Mouse (Mus musculus): ENCODE measurements at regions not wholly inside any gene's neighbourhood (a gene's known extent, or its start where the extent isn't known, plus 50 kb on each side); places are given as distances from the start of the nearest gene placed in this dataset.

DNA sequence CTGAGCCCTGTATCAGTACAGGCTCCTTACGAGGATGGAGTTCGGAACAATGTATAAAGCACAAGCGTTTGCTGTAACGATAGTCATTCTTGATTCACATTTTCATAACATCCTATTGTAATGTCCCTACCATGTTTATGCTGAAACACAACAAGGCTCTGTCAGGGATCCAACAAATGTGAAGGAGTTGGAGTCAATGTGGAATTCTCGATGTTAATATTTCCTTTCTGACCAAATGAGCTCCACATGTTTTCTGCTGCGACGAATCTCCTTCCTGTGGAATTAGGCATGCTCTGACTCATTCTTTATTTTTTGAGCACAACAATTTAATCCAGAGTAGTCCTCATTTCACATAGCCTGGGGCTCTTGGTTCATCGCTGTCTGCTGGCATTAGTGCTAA, 588.0 kb upstream of the N6amt1 start:
- DNase-seq: no peak
- Histone ChIP-seq H3K4me3 (no peak overlapping the region), H3K27ac (no peak overlapping the region), H3K27me3 (ENCODE audit: control insufficient read depth, insufficient read depth, low read length) (no peaks in the 10 kb centered on the region), H3K36me3 (ENCODE audit: control insufficient read depth, insufficient read depth, low read length) (peaks cover 5% of the 10 kb centered on the region; the same call in 1 of the 2 replicates), H3K9ac (ENCODE audit: low read depth, low read length) (no peak overlapping the region), H3K79me2 (replicated peaks; ENCODE audit: control insufficient read depth, insufficient read depth, low read length) (no peaks in the 10 kb centered on the region), H3K4me1 (ENCODE audit: control insufficient read depth, insufficient read depth, low read length) (peaks cover 5% of the 10 kb centered on the region)
- 39% methylated on average over 8 of the region's 8 CpGs for WGBS
- TF ChIP-seq EP300 (IDR thresholded peaks at IDR 0.05; ENCODE audit: insufficient read depth, low read depth, low read length) (no peak), POLR2A (IDR thresholded peaks at IDR 0.05; ENCODE audit: insufficient read depth, low read depth, low read length) (no peak), CTCF (IDR thresholded peaks at IDR 0.05) (no peak)
- intact Hi-C loops (cut with DNase I): loop anchor here (5.0 to 10.0 kb wide), 3 partner anchors 279 to 964 kb away; partner anchors contain the start of gene Adamts1

DNA sequence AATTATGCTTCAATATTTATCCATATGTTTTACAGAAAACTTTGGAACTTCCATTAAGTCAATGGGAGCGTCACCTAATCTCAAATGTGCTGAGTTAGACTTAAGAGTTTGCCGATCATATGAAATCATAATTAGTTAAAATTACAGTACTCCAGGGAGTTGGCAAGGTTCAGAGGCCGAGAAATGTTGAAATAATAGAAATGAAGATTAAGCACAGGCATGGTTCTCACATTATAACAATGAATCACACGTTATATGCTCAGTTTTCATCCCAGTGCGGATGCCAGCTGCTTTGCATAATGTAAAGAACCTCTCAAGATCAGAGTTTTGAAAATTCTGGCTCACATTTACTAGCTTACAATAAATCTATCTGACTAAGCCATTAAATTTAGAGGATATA, 612.7 kb upstream of the N6amt1 start:
- Histone ChIP-seq H3K79me2 (replicated peaks; ENCODE audit: control insufficient read depth, insufficient read depth, low read length) (no peaks in the 10 kb centered on the region), H3K27ac (no peak overlapping the region), H3K36me3 (ENCODE audit: control insufficient read depth, insufficient read depth, low read length) (no peaks in the 10 kb centered on the region), H3K9ac (ENCODE audit: low read depth, low read length) (no peak overlapping the region), H3K4me3 (no peak overlapping the region), H3K4me1 (ENCODE audit: control insufficient read depth, insufficient read depth, low read length) (no peaks in the 10 kb centered on the region), H3K27me3 (ENCODE audit: control insufficient read depth, insufficient read depth, low read length) (no peaks in the 10 kb centered on the region)
- DNase-seq: no peak
- 65% methylated on average over 5 of the region's 5 CpGs for WGBS
- intact Hi-C loops (cut with DNase I): no loop called here
- no peak for TF ChIP-seq POLR2A (IDR thresholded peaks at IDR 0.05; ENCODE audit: insufficient read depth, low read depth, low read length)
- no peak for TF ChIP-seq EP300 (IDR thresholded peaks at IDR 0.05; ENCODE audit: insufficient read depth, low read depth, low read length)
- TF ChIP-seq CTCF (IDR thresholded peaks at IDR 0.05): no peak

DNA sequence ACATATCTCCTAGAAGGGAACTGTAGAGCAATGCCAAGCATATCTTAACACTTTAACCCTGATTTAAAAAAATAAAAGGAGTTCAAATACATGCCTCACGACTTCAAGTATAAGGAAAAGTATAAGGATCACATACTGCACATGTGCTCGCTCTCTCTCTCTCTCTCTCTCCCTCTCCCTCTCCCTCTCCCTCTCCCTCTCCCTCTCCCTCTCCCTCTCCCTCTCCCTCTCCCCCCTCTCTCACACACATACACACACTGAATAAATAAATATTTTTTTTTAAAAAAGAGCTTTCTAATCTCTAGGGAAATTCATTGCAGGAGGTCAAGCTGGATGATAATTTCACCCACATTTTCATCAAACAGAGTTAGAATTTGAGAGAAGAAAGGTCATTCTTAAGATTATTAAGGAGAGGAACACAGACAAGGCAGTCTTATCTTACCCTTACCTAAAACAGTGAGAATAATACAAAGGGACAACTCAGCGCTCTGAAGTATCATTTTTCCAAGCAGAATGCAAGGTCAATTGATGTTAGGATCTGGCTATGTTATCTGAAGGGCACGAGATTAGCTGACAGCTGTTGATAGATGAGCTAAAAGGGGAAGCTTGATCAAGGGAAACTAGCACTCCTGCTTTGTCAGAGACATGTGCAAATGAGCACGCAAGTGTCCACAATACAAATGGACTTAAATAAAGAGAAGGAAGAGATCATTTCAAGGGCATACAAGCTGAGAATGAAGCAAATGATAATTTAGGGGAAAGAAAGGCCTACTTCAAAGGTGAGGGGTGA, 634.8 kb upstream of the N6amt1 start:
- Histone ChIP-seq H3K27me3 (ENCODE audit: control insufficient read depth, insufficient read depth, low read length) (no peaks in the 10 kb centered on the region), H3K27ac (no peak overlapping the region), H3K4me3 (no peak overlapping the region), H3K9ac (ENCODE audit: low read depth, low read length) (no peak overlapping the region), H3K36me3 (ENCODE audit: control insufficient read depth, insufficient read depth, low read length) (no peaks in the 10 kb centered on the region), H3K79me2 (replicated peaks; ENCODE audit: control insufficient read depth, insufficient read depth, low read length) (no peaks in the 10 kb centered on the region), H3K4me1 (ENCODE audit: control insufficient read depth, insufficient read depth, low read length) (no peaks in the 10 kb centered on the region; the same call in 1 of the 2 replicates)
- no peak for DNase-seq
- intact Hi-C loops (cut with DNase I): no loop called here
- TF ChIP-seq EP300 (IDR thresholded peaks at IDR 0.05; ENCODE audit: insufficient read depth, low read depth, low read length) (no peak), CTCF (IDR thresholded peaks at IDR 0.05) (no peak), POLR2A (IDR thresholded peaks at IDR 0.05; ENCODE audit: insufficient read depth, low read depth, low read length) (no peak)
- WGBS: 41% methylated on average over 5 of the region's 5 CpGs

DNA sequence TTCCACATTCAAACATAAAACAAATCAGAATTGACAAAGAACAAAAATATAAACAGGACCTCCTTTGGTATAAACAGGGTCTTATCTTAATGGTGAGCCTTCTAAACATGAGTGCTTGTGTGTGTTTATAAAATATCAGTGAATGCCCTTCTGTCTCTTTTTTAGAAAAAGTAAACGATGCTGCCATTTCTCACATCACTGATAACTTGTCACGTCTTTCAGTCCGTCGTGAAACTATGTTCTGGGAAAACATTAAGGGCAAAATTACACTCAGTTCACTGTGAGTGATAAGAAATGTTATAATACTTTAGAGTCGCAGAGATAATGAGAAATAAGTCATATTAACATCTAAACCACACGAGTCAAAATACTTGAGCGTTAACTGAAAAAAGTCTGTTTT, 635.6 kb upstream of the N6amt1 start:
- H3K9ac ChIP-seq (ENCODE audit: low read depth, low read length): no peak overlapping the region
- intact Hi-C loops (cut with DNase I): no loop called here
- H3K4me3 ChIP-seq: no peak overlapping the region
- no peak for DNase-seq
- H3K36me3 ChIP-seq (ENCODE audit: control insufficient read depth, insufficient read depth, low read length): no peaks in the 10 kb centered on the region
- WGBS: 52% methylated on average over 7 of the region's 7 CpGs
- no peaks in the 10 kb centered on the region for H3K79me2 ChIP-seq (replicated peaks; ENCODE audit: control insufficient read depth, insufficient read depth, low read length)
- TF ChIP-seq EP300 (IDR thresholded peaks at IDR 0.05; ENCODE audit: insufficient read depth, low read depth, low read length) (no peak), CTCF (IDR thresholded peaks at IDR 0.05) (no peak), POLR2A (IDR thresholded peaks at IDR 0.05; ENCODE audit: insufficient read depth, low read depth, low read length) (no peak)
- no peaks in the 10 kb centered on the region for H3K27me3 ChIP-seq (ENCODE audit: control insufficient read depth, insufficient read depth, low read length)
- no peak overlapping the region for H3K27ac ChIP-seq
- H3K4me1 ChIP-seq (ENCODE audit: control insufficient read depth, insufficient read depth, low read length): no peaks in the 10 kb centered on the region; the same call in 1 of the 2 replicates

DNA sequence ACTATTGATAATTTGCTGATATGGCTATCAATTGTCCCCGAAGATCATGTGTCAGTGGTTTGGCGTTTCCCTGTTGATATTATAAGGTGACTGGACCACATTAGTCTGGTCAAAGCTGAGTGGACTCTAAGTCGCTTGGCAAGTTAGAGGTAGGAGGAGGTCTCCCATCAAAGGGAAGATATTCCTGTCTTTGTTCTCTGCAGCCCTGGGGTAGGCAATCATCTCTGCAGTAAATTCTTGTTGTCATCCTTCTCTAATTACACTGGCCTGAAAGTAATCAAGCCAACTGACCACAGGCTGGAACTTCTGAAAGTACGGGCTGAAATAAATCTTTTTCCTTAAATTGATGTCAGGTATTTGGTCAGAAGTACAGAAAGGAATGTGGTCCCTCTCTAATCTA, 652.3 kb upstream of the N6amt1 start:
- DNase-seq: no peak
- no peak for TF ChIP-seq CTCF (IDR thresholded peaks at IDR 0.05)
- TF ChIP-seq POLR2A (IDR thresholded peaks at IDR 0.05; ENCODE audit: insufficient read depth, low read depth, low read length): no peak
- no peak for TF ChIP-seq EP300 (IDR thresholded peaks at IDR 0.05; ENCODE audit: insufficient read depth, low read depth, low read length)
- H3K4me1 ChIP-seq (ENCODE audit: control insufficient read depth, insufficient read depth, low read length): no peaks in the 10 kb centered on the region
- 67% methylated on average over 4 of the region's 4 CpGs for WGBS
- H3K9ac ChIP-seq (ENCODE audit: low read depth, low read length): no peak overlapping the region
- H3K27me3 ChIP-seq (ENCODE audit: control insufficient read depth, insufficient read depth, low read length): no peaks in the 10 kb centered on the region
- H3K4me3 ChIP-seq: no peak overlapping the region
- intact Hi-C loops (cut with DNase I): no loop called here
- no peaks in the 10 kb centered on the region for H3K36me3 ChIP-seq (ENCODE audit: control insufficient read depth, insufficient read depth, low read length)
- H3K27ac ChIP-seq: no peak overlapping the region
- no peaks in the 10 kb centered on the region for H3K79me2 ChIP-seq (replicated peaks; ENCODE audit: control insufficient read depth, insufficient read depth, low read length)

DNA sequence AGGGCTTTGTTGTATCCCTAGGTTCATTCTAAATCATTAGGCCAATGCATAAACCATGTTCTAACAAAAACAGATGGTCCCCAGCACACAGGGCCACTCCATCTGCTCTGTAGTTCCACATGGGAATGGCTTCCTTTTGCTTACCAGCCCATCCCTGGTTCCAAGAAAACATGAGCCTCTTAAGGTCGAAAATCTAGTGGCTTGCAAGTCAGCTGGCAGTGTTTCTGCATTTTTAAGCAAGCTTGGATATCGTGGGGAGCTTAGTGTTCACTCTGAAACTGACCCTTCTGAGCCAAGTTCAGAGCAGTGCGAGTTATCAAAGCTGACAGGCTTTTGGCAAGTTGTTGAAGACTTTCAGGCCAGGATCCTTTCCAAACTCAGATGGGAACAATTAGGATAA, 659.5 kb upstream of the N6amt1 start:
- no peak overlapping the region for H3K27ac ChIP-seq
- no peaks in the 10 kb centered on the region for H3K79me2 ChIP-seq (replicated peaks; ENCODE audit: control insufficient read depth, insufficient read depth, low read length)
- H3K9ac ChIP-seq (ENCODE audit: low read depth, low read length): no peak overlapping the region
- H3K4me3 ChIP-seq: no peak overlapping the region
- no peaks in the 10 kb centered on the region for H3K27me3 ChIP-seq (ENCODE audit: control insufficient read depth, insufficient read depth, low read length)
- WGBS: 4% methylated on average over 3 of the region's 3 CpGs
- intact Hi-C loops (cut with DNase I): no loop called here
- peaks cover 1% of the 10 kb centered on the region; the same call in 1 of the 2 replicates for H3K4me1 ChIP-seq (ENCODE audit: control insufficient read depth, insufficient read depth, low read length)
- DNase-seq: peak; percentile 45 to 77
- TF ChIP-seq CTCF (IDR thresholded peaks at IDR 0.05): no peak
- TF ChIP-seq EP300 (IDR thresholded peaks at IDR 0.05; ENCODE audit: insufficient read depth, low read depth, low read length): no peak
- no peak for TF ChIP-seq POLR2A (IDR thresholded peaks at IDR 0.05; ENCODE audit: insufficient read depth, low read depth, low read length)
- H3K36me3 ChIP-seq (ENCODE audit: control insufficient read depth, insufficient read depth, low read length): no peaks in the 10 kb centered on the region

All from heart, adult 2 months (tissue).